Mouse (Mus musculus) gastrocnemius, adult 8-10 months (tissue): ENCODE results near the gene Pdzd3. TPM values are rescaled to one million over a fixed set of nuclear protein-coding genes. Genes with fewer than 3 reads are reported as not detected.

ENCODE experiments used
- DNase-seq, 2 experiments: peaks; one replicate each; pipeline ENCODE4 v3.0.0; 2022; ENCODE audit warnings: low spot score in 2 of 2
- total RNA-seq, 4 experiments: library from RNA; stranded (reverse); gene quantifications; 2 replicates each; pipeline ENCODE4 v1.2.4; 2022

Gene Pdzd3
- total RNA-seq, 4 experiments from 2014 or later = 0.56 to 1.0 (median 0.95) TPM

- no peak for DNase-seq
Measured at GRCm38 (mm10) chr9:44253441-44253840, 2.2 kb upstream of the Pdzd3 start.

- no peak for DNase-seq
Measured at GRCm38 (mm10) chr9:44250445-44250844, 826 bp downstream of the Pdzd3 start.

- DNase-seq = peak; percentile 57 to 62
Measured at GRCm38 (mm10) chr9:44249181-44250146, 1.8 kb downstream of the Pdzd3 start.

- DNase-seq = no peak
Measured at GRCm38 (mm10) chr9:44247907-44248306, 3.4 kb downstream of the Pdzd3 start.

- DNase-seq = no peak
Measured at GRCm38 (mm10) chr9:44243621-44244020, 7.7 kb downstream of the Pdzd3 start.

- no peak for DNase-seq
Measured at GRCm38 (mm10) chr9:44241418-44241817, 9.9 kb downstream of the Pdzd3 start.

- DNase-seq = no peak
Measured at GRCm38 (mm10) chr9:44240911-44241310, 10.4 kb downstream of the Pdzd3 start.

GRCm38 (mm10) chr9:44240399-44240798, 10.9 kb downstream of the Pdzd3 start, which contains the start of gene Ccdc153:
TSS of gene Ccdc153 (plus strand) at chr9:44240676.
- DNase-seq = no peak

- no peak for DNase-seq
Measured at GRCm38 (mm10) chr9:44239447-44239846, 11.8 kb downstream of the Pdzd3 start.

- no peak for DNase-seq
Measured at GRCm38 (mm10) chr9:44238501-44239190, 12.6 kb downstream of the Pdzd3 start.

- DNase-seq = no peak
Measured at GRCm38 (mm10) chr9:44237128-44237527, 14.1 kb downstream of the Pdzd3 start.

GRCm38 (mm10) chr9:44236601-44237000, 14.7 kb downstream of the Pdzd3 start:
- no peak for DNase-seq

GRCm38 (mm10) chr9:44234479-44235427, 16.5 kb downstream of the Pdzd3 start:
- DNase-seq = peak in 1 of 2 experiments; percentile 37

- peak; percentile 97 to 98 for DNase-seq
Measured at GRCm38 (mm10) chr9:44233802-44234478, 17.3 kb downstream of the Pdzd3 start, which contains the start of gene Cbl. TSS of gene Cbl (minus strand) at chr9:44234049.

- no peak for DNase-seq
Measured at GRCm38 (mm10) chr9:44233021-44233801, 18.1 kb downstream of the Pdzd3 start.

GRCm38 (mm10) chr9:44231609-44232008, 19.7 kb downstream of the Pdzd3 start:
- DNase-seq = no peak

GRCm38 (mm10) chr9:44225993-44226392, 25.3 kb downstream of the Pdzd3 start:
- DNase-seq = no peak

- no peak for DNase-seq
Measured at GRCm38 (mm10) chr9:44213538-44213937, 37.7 kb downstream of the Pdzd3 start.

- DNase-seq = no peak
Measured at GRCm38 (mm10) chr9:44212406-44212805, 38.9 kb downstream of the Pdzd3 start.

GRCm38 (mm10) chr9:44209416-44209815, 41.9 kb downstream of the Pdzd3 start:
- DNase-seq = no peak
